Mouse (Mus musculus): ENCODE data around the gene Aurkb. TPM values are rescaled to one million over a fixed set of nuclear protein-coding genes. Genes with fewer than 3 reads are reported as not detected.

Gene Aurkb
- total RNA-seq, 2 experiments from 2014 or later, result 0.43 to 1.1 TPM

DNA sequence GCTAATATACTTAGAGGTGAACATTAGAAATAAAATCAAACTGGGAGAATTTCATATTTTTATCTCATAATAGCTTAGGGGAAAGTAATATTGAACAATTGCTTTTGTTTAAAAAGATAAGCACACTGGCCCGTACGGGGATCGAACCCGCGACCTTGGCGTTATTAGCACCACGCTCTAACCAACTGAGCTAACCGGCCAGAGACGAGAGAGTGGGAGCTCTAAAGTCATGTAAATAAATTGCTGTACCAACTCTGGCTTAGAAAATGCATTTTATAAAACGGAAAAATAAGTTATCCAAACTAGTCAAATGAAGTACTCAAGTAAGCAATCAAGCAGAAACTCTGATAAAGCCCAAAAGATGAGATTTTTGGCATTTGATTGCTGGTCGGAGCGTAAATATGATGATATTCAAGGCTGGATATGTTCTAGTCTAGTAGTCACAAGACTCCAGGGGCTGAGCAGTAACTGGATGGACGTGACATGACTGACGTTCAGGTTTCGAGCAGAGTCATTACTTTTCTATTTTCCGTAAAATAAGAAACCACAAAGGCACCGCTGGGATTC, 16.8 kb downstream of the Aurkb start:
- intact Hi-C loops (cut with DNase I), result loop anchor here (5.0 to 10.0 kb wide), 2 partner anchors 35 to 183 kb away; partner anchors contain the start of gene Per1
- DNase-seq (ENCODE audit: low spot score in 2 of 2), result peak; percentile 48 to 78

- intact Hi-C loops (cut with DNase I), result loop anchor here (1.0 to 10.0 kb wide), 4 partner anchors 21 to 182 kb away; partner anchors contain the start of gene Per1
- DNase-seq (ENCODE audit: low spot score in 2 of 2), result peak; percentile 92 to 96
These were observed 17.3 kb downstream of the Aurkb start for GRCm38 (mm10) chr11:69062761-69063224.

GRCm38 (mm10) chr11:69063413-69064201, 18.2 kb downstream of the Aurkb start:
- intact Hi-C loops (cut with DNase I), result loop anchor here (1.0 to 10.0 kb wide), 4 partner anchors 22 to 181 kb away; partner anchors contain the start of gene Per1
- DNase-seq (ENCODE audit: low spot score in 2 of 2), result peak; percentile 63 to 76

GRCm38 (mm10) chr11:69064259-69065133, 19.0 kb downstream of the Aurkb start:
- intact Hi-C loops (cut with DNase I), result loop anchor here (5.0 to 10.0 kb wide), 2 partner anchors 33 to 180 kb away; partner anchors contain the start of gene Per1
- DNase-seq (ENCODE audit: low spot score in 2 of 2), result no peak

DNA sequence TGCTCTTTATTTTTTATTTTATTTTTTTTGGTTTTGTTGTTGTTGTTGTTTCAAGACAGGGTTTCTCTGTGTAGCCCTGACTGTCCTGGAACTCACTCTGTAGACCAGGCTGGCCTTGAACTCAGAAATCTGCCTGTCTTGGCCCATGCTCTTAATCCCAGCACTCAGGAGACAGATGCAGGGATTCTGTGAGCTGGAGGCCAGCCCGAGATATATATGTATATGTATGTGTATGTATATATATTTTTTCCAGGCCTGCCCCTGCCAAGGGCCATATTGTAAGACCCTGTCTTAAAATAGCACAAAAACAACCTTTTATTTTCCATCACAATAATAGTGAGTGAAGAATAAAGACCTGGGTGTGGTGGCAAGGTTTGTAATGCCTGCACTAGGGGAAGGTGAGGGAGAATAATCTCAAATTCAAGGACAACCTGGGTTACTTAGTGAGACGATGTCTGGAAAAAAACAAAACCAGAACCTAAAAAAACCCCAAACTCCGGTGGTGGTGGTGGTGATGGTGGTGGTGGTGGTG, 20.0 kb downstream of the Aurkb start:
- DNase-seq (ENCODE audit: low spot score in 2 of 2), result no peak
- intact Hi-C loops (cut with DNase I), result loop anchor here (10.0 kb wide), 1 partner anchor 179 kb away; no protein-coding TSS in a partner anchor

GRCm38 (mm10) chr11:69066163-69066861, 20.9 kb downstream of the Aurkb start:
- intact Hi-C loops (cut with DNase I), result loop anchor here (10.0 kb wide), 1 partner anchor 178 kb away; no protein-coding TSS in a partner anchor

GRCm38 (mm10) chr11:69066956-69067355, 21.5 kb downstream of the Aurkb start:
- intact Hi-C loops (cut with DNase I), result loop anchor here (10.0 kb wide), 1 partner anchor 178 kb away; no protein-coding TSS in a partner anchor
- peak; percentile 85 to 89 for DNase-seq (ENCODE audit: low spot score in 2 of 2)

More at GRCm38 (mm10) chr11:69066163-69066861, 20.9 kb downstream of the Aurkb start:
- peak; percentile 49 to 74 for DNase-seq (ENCODE audit: low spot score in 2 of 2)

DNA sequence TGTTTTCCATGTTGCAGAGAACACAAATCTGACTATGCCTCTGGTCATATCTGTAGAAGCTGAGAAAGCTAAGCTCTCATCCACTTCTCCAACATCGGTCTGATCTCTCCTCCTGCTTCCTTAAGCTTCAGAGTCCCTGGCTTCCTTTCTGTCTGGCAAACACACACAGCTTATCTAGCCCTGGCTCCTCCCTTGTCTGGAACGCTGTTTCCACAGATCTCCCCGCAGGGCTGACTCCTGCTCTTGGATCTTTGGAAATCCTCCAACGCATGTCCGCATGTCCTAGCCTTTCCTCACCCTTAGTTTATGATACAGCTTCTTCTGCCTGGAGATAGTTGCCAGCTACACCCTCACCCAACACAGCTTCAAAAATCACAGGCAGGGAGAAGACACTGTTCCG, 22.2 kb downstream of the Aurkb start:
- no peak for DNase-seq (ENCODE audit: low spot score in 2 of 2)
- intact Hi-C loops (cut with DNase I), result loop anchor here (10.0 kb wide), 1 partner anchor 177 kb away; no protein-coding TSS in a partner anchor

DNA sequence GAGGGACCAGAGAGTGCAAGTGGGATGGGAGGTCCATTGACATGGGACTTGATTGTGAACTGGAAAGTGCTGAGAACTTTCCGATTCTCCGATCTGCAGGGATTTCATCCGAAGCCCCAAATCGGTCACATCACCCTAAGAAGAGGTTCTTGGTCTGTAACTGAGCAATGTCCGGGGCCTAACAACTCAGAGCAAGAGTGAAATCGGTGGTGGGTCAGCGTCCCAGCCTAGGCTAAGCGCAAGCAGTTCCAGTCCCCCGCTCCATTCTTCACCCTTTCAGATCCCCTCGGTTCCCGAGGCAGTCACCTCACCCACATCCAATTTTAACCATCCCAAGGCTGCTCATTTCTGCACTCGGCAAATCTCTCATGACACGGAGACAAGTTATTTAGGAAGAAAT, 24.6 kb downstream of the Aurkb start:
- intact Hi-C loops (cut with DNase I), result no loop called here
- no peak for DNase-seq (ENCODE audit: low spot score in 2 of 2)

DNA sequence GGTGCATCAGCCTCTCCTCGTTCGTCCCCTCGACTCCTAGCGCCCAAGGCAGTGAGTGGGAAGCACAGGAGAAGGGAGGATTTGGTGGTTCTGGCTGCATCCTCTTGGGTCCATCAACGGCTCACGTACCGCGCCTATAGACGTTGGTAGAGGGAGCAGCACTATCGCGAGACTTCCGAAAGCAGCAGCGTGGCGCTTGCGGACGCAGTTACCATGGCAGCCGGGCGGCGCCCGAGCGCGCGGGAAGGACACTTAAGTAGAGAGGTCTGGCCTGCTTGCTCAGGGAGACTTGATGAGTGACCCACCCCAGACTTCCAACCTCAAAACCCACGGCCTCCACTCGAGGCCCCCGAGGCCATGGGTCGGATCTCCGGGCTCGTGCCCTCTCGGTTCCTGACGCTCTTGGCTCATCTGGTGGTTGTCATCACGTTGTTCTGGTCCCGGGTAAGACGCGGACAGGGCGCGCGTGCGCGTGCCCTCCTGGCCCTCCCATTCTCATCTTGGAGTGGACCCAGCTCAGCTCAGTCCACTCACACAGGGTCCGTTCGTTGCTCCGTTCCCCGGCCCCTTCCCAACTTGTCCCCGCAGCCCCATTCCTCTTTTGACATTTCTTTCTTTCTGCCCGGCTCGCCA, 25.3 kb downstream of the Aurkb start, which contains the start of gene Tmem107:
Gene Tmem107 (plus strand): TSS at position 217 of the 633 bp plus-strand sequence.
- intact Hi-C loops (cut with DNase I), result no loop called here
- peak; percentile 93 to 95 for DNase-seq (ENCODE audit: low spot score in 2 of 2)

- intact Hi-C loops (cut with DNase I), result no loop called here
- no peak for DNase-seq (ENCODE audit: low spot score in 2 of 2)
These were observed 25.8 kb downstream of the Aurkb start for GRCm38 (mm10) chr11:69071262-69071661.

DNA sequence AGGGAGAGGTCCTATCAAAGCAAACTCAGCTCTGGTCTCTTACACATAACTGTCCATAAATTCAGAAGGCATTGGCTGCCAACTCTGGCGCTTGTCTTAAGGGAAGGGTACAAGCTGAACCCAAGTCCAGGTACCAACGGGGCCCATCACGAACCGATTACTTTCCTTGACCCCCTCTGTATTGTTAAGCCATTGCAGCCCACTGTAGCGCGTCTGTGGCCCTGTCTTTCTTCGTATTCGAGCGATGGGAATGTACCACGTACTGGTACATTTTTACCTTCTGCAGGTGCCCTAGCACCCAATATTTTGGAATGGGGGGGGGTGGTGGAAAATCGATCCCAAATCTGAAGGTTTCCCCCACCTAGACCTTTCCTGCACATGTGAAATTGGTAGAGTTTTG, 26.8 kb downstream of the Aurkb start:
- intact Hi-C loops (cut with DNase I), result loop anchor here (2.0 kb wide), 1 partner anchor 17 kb away; the partner anchor contains the start of gene Vamp2
- DNase-seq (ENCODE audit: low spot score in 2 of 2), result no peak

GRCm38 (mm10) chr11:69072666-69073064, 27.2 kb downstream of the Aurkb start:
- intact Hi-C loops (cut with DNase I), result loop anchor here (2.0 kb wide), 1 partner anchor 16 kb away; the partner anchor contains the start of gene Vamp2
- DNase-seq (ENCODE audit: low spot score in 2 of 2), result no peak

- intact Hi-C loops (cut with DNase I), result loop anchor here (2.0 kb wide), 1 partner anchor 16 kb away; the partner anchor contains the start of gene Vamp2
These were observed 27.8 kb downstream of the Aurkb start for GRCm38 (mm10) chr11:69073065-69073888.

DNA sequence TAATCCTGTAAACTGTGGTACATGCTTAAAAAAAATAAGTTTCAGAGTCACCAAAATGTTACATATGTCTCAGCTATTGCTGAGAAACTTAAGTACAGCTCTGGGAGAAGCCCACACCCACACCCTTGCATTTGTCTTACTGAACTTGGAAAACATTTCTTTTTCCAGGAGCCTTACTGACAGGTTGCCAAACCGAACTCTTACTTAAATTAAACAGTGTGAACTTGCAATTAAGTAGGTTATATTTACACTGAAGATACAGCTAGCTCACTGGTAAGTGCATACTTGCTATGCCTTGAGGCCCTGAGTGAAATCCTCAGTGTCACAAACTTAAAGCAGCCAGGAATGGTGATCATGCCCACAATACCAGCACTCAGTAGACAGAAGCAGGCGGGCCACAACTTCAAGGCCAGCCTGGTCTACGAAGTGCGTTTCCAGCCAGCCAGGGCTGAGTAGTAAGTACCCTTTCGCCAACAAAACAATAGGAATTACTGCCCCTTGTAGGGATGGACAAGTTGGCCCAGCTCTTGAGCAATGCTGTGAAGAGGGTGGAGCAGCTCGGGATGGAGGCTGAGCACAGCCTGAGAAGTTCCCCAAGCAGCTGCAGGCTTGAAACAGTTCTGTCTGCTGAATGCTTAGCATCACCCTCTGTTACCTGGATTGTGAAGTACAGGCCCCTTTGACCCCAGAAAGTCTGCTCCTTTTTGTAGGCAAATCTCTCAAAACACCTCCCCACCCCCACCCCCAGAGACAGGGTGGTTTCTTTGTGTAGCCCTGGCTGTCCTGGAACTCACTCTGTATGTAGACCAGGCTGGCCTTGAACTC, 28.7 kb downstream of the Aurkb start:
- no peak for DNase-seq (ENCODE audit: low spot score in 2 of 2)

More at GRCm38 (mm10) chr11:69073065-69073888, 27.8 kb downstream of the Aurkb start:
- peak; percentile 70 to 83 for DNase-seq (ENCODE audit: low spot score in 2 of 2)

GRCm38 (mm10) chr11:69074776-69075069, 29.3 kb downstream of the Aurkb start:
- intact Hi-C loops (cut with DNase I), result no loop called here

More for the DNA sequence above, 28.7 kb downstream of the Aurkb start:
- intact Hi-C loops (cut with DNase I), result loop anchor here (2.0 kb wide), 1 partner anchor 15 kb away; the partner anchor contains the start of gene Vamp2

More at GRCm38 (mm10) chr11:69074776-69075069, 29.3 kb downstream of the Aurkb start:
- no peak for DNase-seq (ENCODE audit: low spot score in 2 of 2)

Measured in left cerebral cortex, postnatal 36 days (tissue).